Mouse (Mus musculus) lung, adult 2 months (tissue): Measurements from ENCODE around the gene Lap3. TPM values are rescaled to one million over a fixed set of nuclear protein-coding genes. Genes with fewer than 3 reads are reported as not detected.

ENCODE experiments used
- DNase-seq: peaks from one replicate; pipeline ENCODE4 v3.0.0; 2022
- H3K4me1 ChIP-seq: fragments of 200-500 bp; 2 replicates; pipeline ENCODE4 v1.6.1; 2011; ENCODE audit warnings: low read length; ENCODE audit not compliant: control insufficient read depth, insufficient read depth
- H3K4me3 ChIP-seq: fragments of 200-500 bp; replicated peaks from 2 replicates; pipeline ENCODE3; 2011; ENCODE audit warnings: low read depth, mild to moderate bottlenecking, control low read depth, low read length; ENCODE audit errors: extremely low read depth
- CTCF ChIP-seq: fragments of 200-500 bp; IDR thresholded peaks from 2 replicates; pipeline ENCODE4 v1.5.1; 2011; ENCODE audit warnings: mild to moderate bottlenecking, low read length, control low read depth; ENCODE audit not compliant: insufficient read depth
- POLR2A ChIP-seq: fragments of 200-500 bp; IDR thresholded peaks from 2 replicates; pipeline ENCODE4 v1.6.1; 2011; ENCODE audit warnings: low read depth, mild to moderate bottlenecking, control low read depth, low read length, borderline replicate concordance; ENCODE audit errors: extremely low read depth
- WGBS: fragments of 180-500 bp; shearing (Covaris S2); methylation state at CpG from one replicate; pipeline ENCODE4 v1.1.7; 2018; 5-methylcytosine and 5-hydroxymethylcytosine counted together
- polyA plus RNA-seq: library from polyadenylated mRNA; depleted of rRNA; stranded (reverse); fragments of >200 nt; gene quantifications from 2 replicates; pipeline ENCODE4 v1.2.3, GENCODE M21; 2012

The Lap3 gene
- polyA plus RNA-seq, 1 experiment: 14.7 TPM

DNA sequence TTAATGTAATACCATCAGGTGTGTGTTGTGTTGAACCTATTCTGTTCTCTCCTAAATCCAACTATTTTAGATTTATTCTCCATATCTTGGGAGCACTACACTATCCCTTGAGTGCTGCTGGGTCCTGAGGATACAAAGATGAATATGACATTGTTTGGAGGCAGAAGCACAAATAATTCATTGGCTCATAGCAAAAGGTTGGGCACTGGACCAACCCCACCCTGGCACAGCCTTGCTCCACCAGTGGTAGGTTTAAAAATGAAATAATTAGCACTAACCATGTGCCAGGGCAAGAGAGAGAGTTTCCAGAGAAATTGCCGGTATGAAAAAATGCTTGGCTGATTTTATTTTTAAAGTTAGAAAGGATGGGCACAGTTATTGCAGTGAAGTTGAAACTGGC lies 19.7 kb upstream of the Lap3 start:
- Histone ChIP-seq H3K4me3 (no peak overlapping the region), H3K4me1 (no peaks in the 10 kb centered on the region)
- WGBS: 51% methylated on average over 1 of the region's 1 CpGs
- TF ChIP-seq POLR2A (no peak), CTCF (no peak)
- DNase-seq: no peak

DNA sequence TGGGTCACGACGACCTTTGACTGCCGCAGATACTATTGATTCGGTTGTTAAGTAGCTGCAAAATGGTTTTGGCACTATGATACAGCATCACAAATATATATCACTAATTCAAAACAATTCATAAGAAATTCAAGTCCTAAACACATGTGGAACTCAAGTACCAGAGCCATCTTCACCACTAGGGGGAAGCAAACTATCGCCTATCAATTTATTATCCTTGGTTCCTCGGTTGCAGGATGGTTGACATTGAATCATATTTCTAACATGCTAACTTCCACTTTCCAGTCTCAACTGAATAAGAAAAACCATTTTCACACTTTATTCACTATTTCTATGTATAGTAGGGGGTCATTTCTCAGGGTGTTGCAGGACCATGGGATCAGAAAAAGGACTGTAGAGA lies 19.0 kb upstream of the Lap3 start:
- H3K4me3 ChIP-seq: no peak overlapping the region
- H3K4me1 ChIP-seq: no peaks in the 10 kb centered on the region
- WGBS: 22% methylated on average over 6 of the region's 6 CpGs
- TF ChIP-seq POLR2A (no peak), CTCF (peak; percentile 55; the same call in 1 of the 2 replicates)
- DNase-seq: no peak

DNA sequence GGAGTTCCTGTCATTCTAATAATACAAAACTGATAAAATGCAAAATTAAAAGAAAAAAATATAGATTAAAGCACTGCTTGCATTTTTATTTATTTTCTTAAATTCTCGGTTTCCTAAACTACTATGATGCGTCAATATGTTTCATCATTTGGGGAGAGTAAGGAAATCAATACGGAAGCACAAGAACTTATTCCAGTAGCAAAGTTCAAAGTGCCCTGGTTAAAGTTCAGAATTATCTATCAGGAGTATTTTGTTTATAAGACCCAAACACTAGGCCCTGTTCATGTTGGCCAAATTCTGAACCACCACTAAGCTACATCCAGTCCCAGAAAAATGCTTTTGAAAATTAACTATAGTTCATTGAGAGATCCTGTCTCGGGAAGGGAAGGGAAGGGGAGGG lies 18.4 kb upstream of the Lap3 start:
- 68% methylated on average over 3 of the region's 4 CpGs for WGBS
- DNase-seq: no peak
- Histone ChIP-seq H3K4me3 (no peak overlapping the region), H3K4me1 (no peaks in the 10 kb centered on the region)
- TF ChIP-seq CTCF (no peak), POLR2A (no peak)

DNA sequence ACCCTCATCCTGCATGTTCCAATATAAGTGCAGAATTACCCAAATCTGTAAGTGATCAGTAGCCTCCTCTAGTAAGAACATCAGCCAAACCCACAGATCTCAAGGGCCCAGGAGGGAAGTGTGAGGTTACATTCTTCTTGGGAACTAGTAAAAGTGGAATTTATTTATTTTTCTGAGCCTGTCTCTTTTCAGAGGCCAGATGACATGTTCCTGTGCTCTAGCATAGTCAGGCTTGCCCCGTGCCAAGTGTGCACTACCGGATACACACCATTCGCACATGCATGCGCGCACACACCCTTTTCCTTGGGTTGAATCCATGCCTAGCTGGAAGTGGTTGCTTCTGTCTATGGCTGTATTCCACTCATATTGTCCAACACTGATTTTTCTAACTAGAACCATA lies 17.4 kb upstream of the Lap3 start:
- no peaks in the 10 kb centered on the region for H3K4me1 ChIP-seq
- no peak for TF ChIP-seq POLR2A
- no peak for TF ChIP-seq CTCF
- WGBS: 66% methylated on average over 5 of the region's 5 CpGs
- DNase-seq: no peak
- H3K4me3 ChIP-seq: no peak overlapping the region

DNA sequence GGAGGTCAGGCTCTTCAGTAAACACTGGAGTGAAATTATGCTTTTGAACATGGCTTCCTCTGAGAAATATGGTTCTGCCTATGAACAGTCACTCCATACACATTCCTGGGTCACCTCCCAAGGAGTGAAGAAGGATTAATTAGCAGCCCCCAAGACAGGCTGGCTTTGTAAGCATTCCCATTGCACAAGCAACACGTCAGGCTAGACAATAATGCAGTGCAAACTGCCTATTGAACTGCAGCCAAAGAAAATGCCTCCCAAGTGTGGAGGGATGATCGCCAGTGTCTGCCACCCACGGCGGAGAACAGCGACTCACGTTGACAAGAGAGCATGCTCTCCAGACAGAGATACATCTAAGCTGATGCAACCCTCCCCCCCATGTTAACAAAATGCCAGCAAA lies 16.9 kb upstream of the Lap3 start:
- 42% methylated on average over 6 of the region's 6 CpGs for WGBS
- DNase-seq: no peak
- no peak overlapping the region for H3K4me3 ChIP-seq
- no peaks in the 10 kb centered on the region for H3K4me1 ChIP-seq
- TF ChIP-seq CTCF (no peak), POLR2A (no peak)

DNA sequence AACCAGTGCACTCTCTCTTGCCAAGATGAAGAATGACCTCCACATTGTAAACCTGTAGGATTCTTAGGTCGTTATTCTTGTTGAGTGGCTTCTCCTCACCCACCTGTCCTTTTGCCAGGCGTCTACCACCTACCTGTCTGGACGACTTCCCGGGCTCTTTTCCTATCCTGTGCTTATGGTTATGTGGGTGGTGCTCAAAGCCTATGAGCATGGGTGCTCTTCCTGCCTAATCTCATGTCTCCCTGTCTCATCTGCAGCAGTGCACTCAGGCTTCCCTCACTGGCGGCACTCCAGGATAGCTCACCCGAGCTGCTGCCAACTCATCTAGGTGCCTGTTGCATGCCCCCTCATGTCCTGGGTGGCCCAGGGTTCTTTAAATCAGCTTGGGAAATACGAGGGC lies 15.6 kb upstream of the Lap3 start:
- no peaks in the 10 kb centered on the region for H3K4me1 ChIP-seq
- no peak overlapping the region for H3K4me3 ChIP-seq
- WGBS: 79% methylated on average over 7 of the region's 7 CpGs
- DNase-seq: no peak
- no peak for TF ChIP-seq POLR2A
- no peak for TF ChIP-seq CTCF

DNA sequence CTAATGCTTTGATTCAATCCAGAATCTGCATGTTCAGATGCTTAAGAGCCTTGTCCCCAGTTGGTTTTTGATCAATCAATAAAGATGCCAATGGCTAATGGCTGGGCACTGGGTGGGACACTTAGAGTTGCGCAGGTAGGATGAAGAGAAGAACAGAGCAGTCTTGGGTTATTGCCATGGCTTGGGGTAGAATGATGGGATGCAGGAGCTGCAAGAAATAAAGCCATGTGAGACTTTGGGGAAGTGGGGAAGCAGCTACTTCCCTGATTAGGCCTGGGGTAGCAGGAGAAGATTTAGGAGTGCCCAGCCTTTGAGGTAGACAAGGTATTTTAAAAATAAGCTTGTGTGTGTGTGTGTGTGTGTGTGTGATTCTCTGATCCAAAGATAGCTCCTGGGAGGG lies 13.1 kb upstream of the Lap3 start:
- no peak for DNase-seq
- H3K4me1 ChIP-seq: no peaks in the 10 kb centered on the region; the same call in 1 of the 2 replicates
- H3K4me3 ChIP-seq: no peak overlapping the region
- TF ChIP-seq POLR2A (no peak), CTCF (no peak)
- 90% methylated on average over 1 of the region's 1 CpGs for WGBS

DNA sequence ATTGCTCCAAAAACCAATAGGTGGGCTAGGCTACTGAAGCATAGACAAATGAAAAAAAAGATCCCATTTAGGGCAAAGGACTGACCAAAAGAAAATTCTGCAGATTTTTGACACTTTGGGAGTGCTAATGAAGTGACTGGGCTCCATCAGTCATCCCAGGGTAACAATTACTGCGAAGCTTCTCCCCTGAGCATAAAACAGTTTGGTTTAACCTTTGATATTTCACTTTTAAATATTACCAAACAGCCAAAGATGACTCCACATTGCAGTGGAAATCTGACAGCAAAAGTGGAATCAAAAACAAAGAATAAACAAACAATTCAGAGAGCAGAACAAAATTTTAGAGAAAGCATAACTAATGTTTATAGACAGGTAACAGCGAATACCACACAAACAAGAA lies 12.0 kb upstream of the Lap3 start:
- Histone ChIP-seq H3K4me1 (no peaks in the 10 kb centered on the region; the same call in 1 of the 2 replicates), H3K4me3 (no peak overlapping the region)
- TF ChIP-seq POLR2A (no peak), CTCF (no peak)
- DNase-seq: no peak
- WGBS: 87% methylated on average over 2 of the region's 2 CpGs

DNA sequence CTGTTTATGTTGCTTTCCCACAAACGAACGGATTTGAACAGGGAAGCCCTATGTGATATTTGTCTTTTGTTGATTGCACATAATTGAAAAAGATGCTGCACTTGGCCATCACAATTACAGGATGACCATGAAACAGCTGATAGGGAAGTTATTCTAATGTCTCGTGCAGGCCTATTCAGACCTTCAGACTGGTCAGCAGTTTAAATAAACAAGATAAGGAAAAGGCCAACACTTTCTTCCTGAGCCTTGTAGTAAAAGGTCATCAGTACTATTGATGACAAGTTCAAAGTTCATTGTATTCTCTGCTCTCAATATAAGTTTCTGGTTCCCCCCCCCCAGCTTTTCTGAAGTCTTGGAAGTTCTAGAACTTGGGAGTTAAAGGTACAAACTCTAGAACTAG lies 10.6 kb upstream of the Lap3 start:
- 51% methylated on average over 3 of the region's 3 CpGs for WGBS

DNA sequence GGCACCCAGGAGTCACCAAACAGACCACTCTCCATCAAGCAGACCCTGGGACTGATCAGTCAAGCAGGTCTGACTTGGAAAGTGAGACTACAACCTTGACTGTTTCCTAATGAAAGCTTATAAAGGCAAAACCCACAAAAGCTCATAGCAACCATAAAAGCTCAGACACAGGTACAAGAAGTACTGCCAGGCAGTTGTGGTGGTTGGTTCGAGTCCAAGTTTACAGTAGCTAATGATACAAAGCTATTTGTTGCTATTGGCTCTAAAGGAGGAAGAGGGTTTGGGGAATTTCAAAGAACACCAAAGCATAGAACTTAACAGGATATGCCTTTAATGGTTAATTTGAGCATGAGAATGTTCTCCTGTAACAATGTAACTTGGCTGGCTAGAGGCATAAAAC lies 9.5 kb upstream of the Lap3 start:
- no peak overlapping the region for H3K4me3 ChIP-seq
- 53% methylated on average over 1 of the region's 1 CpGs for WGBS
- DNase-seq: no peak
- TF ChIP-seq POLR2A (no peak), CTCF (no peak)
- H3K4me1 ChIP-seq: no peaks in the 10 kb centered on the region; the same call in 1 of the 2 replicates

More for the DNA sequence above, 10.6 kb upstream of the Lap3 start:
- no peak for DNase-seq
- H3K4me3 ChIP-seq: no peak overlapping the region
- H3K4me1 ChIP-seq: no peaks in the 10 kb centered on the region; the same call in 1 of the 2 replicates
- TF ChIP-seq CTCF: no peak
- TF ChIP-seq POLR2A: no peak

DNA sequence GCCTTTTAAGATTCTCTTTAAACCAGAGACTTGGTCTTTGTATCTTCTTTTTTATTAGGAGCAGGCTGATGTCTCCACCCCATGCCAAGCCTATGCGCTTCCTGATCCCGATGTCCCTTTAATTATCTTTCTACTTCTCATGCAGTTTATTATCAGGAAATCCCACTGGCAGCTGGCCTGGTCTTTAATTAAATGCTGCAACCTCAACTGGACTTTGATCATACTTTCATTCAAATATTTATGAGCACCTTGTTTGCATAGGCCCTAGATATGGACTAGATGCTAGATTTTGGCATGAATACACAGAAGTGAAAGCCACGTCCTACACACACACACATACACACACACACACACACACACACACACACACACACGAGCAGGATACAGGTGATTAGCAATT lies 1.4 kb upstream of the Lap3 start:
- 44% methylated on average over 4 of the region's 4 CpGs for WGBS
- Histone ChIP-seq H3K4me3 (no peak overlapping the region), H3K4me1 (no peaks in the 10 kb centered on the region)
- TF ChIP-seq POLR2A: no peak
- no peak for TF ChIP-seq CTCF
- no peak for DNase-seq
